10 mouse cellular contexts compared by ENCODE assay signal in genomic region chr15:25580731-25581130, GRCm38 (mm10). TPM values are rescaled to one million over a fixed set of nuclear protein-coding genes. Genes with fewer than 3 reads are reported as not detected.
DNase-seq lines count a peak whose midpoint lies in the region; ATAC-seq and TF ChIP-seq lines count a peak whose summit lies in the region.
"Had no signal": no experiment of that assay in that cellular context is flagged by ENCODE, and none has a peak within 500 bp of the region (broad histone marks: within the 10 kb centered on the region; RNA-seq: fewer than 3 reads in every experiment).

No protein-coding gene starts in this region.

- TF ChIP-seq CTCF in heart, adult 2 months (IDR thresholded peaks at IDR 0.05), result no peak
- no peak for TF ChIP-seq CTCF in lung, adult 2 months (IDR thresholded peaks at IDR 0.05; ENCODE audit: insufficient read depth, low read length)

- no peaks in the 10 kb centered on the region for H3K36me3 ChIP-seq in hindbrain, embryonic 10.5 days
- no peaks in the 10 kb centered on the region for H3K36me3 ChIP-seq in hindbrain, embryonic 16.5 days (ENCODE audit: control insufficient read depth, insufficient read depth, low read length)
- peaks cover 3% of the 10 kb centered on the region for H3K36me3 ChIP-seq in heart, adult 2 months (ENCODE audit: control insufficient read depth, insufficient read depth, low read length)

- no peak overlapping the region for H3K4me2 ChIP-seq in hindbrain, embryonic 16.5 days (ENCODE audit: low read length)

- peak; percentile 67 for DNase-seq in hindbrain, embryonic 10.5 days (ENCODE audit: low spot score)
- DNase-seq in adrenal gland, adult 2 months, result peak; percentile 86
- DNase-seq in heart, adult 2 months, result peak; percentile 55 to 71
- DNase-seq in lung, adult 2 months, result peak; percentile 13
- no peak for DNase-seq in left cerebral cortex, adult 9 months (ENCODE audit: low spot score in 2 of 2)
- DNase-seq in cerebellum, adult 9-11 months, result no peak

- TF ChIP-seq POLR2A in heart, adult 2 months (IDR thresholded peaks at IDR 0.05; ENCODE audit: insufficient read depth, low read depth, low read length), result peak; percentile 43
- TF ChIP-seq POLR2A in lung, adult 2 months (IDR thresholded peaks at IDR 0.05; ENCODE audit: borderline replicate concordance, extremely low read depth, low read depth, low read length), result no peak

- intact Hi-C loops in heart, adult 2 months (cut with DNase I), result loop anchor here (1.0 to 5.0 kb wide), 4 partner anchors 34 to 118 kb away; partner anchors contain the start of gene Myo10

- no peak overlapping the region for H3K4me3 ChIP-seq in hindbrain, embryonic 10.5 days
- no peak overlapping the region for H3K4me3 ChIP-seq in hindbrain, embryonic 16.5 days (ENCODE audit: low read length)
- H3K4me3 ChIP-seq in heart, adult 2 months, result no peak overlapping the region
- no peak overlapping the region for H3K4me3 ChIP-seq in lung, adult 2 months (replicated peaks; ENCODE audit: extremely low read depth, low read depth, low read length)

- peak; percentile 75; the same call in 1 of the 2 replicates for TF ChIP-seq EP300 in heart, adult 2 months (IDR thresholded peaks at IDR 0.05; ENCODE audit: insufficient read depth, low read depth, low read length)

- no peak overlapping the region for H3K9ac ChIP-seq in hindbrain, embryonic 16.5 days (ENCODE audit: low read depth, low read length)
- no peak overlapping the region for H3K9ac ChIP-seq in heart, adult 2 months (ENCODE audit: low read depth, low read length)

- H3K79me2 ChIP-seq in heart, adult 2 months (replicated peaks; ENCODE audit: control insufficient read depth, insufficient read depth, low read length), result no peaks in the 10 kb centered on the region

- H3K27me3 ChIP-seq in hindbrain, embryonic 10.5 days (ENCODE audit: insufficient read depth, poor library complexity, severe bottlenecking), result no peaks in the 10 kb centered on the region
- no peaks in the 10 kb centered on the region for H3K27me3 ChIP-seq in hindbrain, embryonic 16.5 days (replicated peaks; ENCODE audit: control insufficient read depth, insufficient read depth, low read length)
- no peaks in the 10 kb centered on the region for H3K27me3 ChIP-seq in heart, adult 2 months (ENCODE audit: control insufficient read depth, insufficient read depth, low read length)
- H3K27me3 ChIP-seq: CH12.LX had no signal

- peak overlapping the region; percentile 50; the same call in 1 of the 2 replicates for H3K27ac ChIP-seq in hindbrain, embryonic 10.5 days
- H3K27ac ChIP-seq in hindbrain, embryonic 16.5 days (ENCODE audit: low read depth, low read length), result no peak overlapping the region
- peak overlapping the region; percentile 80 for H3K27ac ChIP-seq in heart, adult 2 months

- H3K9me3 ChIP-seq in hindbrain, embryonic 10.5 days, result no peaks in the 10 kb centered on the region
- H3K9me3 ChIP-seq in hindbrain, embryonic 16.5 days (ENCODE audit: control insufficient read depth, low read length), result no peaks in the 10 kb centered on the region

- WGBS in hindbrain, embryonic 10.5 days, result 49% methylated on average over 6 of the region's 6 CpGs
- WGBS in hindbrain, embryonic 16.5 days, result 55% methylated on average over 6 of the region's 6 CpGs
- WGBS in heart, adult 2 months, result 28% methylated on average over 6 of the region's 6 CpGs
- 29% methylated on average over 6 of the region's 6 CpGs for WGBS in lung, adult 2 months

- peaks cover 23% of the 10 kb centered on the region for H3K4me1 ChIP-seq in hindbrain, embryonic 10.5 days (replicated peaks)
- H3K4me1 ChIP-seq in hindbrain, embryonic 16.5 days (ENCODE audit: control insufficient read depth, insufficient read depth, low read depth, low read length), result no peaks in the 10 kb centered on the region
- H3K4me1 ChIP-seq in heart, adult 2 months (ENCODE audit: control insufficient read depth, insufficient read depth, low read length), result peaks cover 11% of the 10 kb centered on the region
- H3K4me1 ChIP-seq in lung, adult 2 months (ENCODE audit: control insufficient read depth, insufficient read depth, low read length), result peaks cover 3% of the 10 kb centered on the region; the same call in 1 of the 2 replicates

- no peak for ATAC-seq in hindbrain, embryonic 16.5 days
- ATAC-seq in CD4-positive, CD25-positive, alpha-beta regulatory T cell, adult 4 months, result no peak
- ATAC-seq: forebrain, embryonic 14.5 days had no signal

RNA-seq across cellular contexts. Expression of gene Myo10, which starts 41.6 kb away (rescaled TPM):
- polyA plus RNA-seq in hindbrain, embryonic 10.5 days (2016; fragmentation: Nextera tagmentation; extraction: Ambion mirVana), result 41.8 and 45.4 TPM in 2 replicates
- polyA plus RNA-seq in hindbrain, embryonic 16.5 days (2015; fragmentation: Nextera tagmentation; extraction: Ambion mirVana), result 26.2 and 28.8 TPM in 2 replicates
- 100 to 1,000 TPM in 1 of 2 experiments, 10 to 100 TPM in 1; 63.9 to 103 TPM for total RNA-seq in adrenal gland, adult 2 months (2021)
- 35.8 and 42.1 TPM in 2 replicates for polyA plus RNA-seq in adrenal gland, adult 2 months (2012; rRNA removed)
- total RNA-seq in heart, adult 2 months (2021), result 10 to 100 TPM; 63.7 to 67.9 TPM
- 26.6 and 35.4 TPM in 2 replicates for polyA plus RNA-seq in heart, adult 2 months (2012; rRNA removed)
- 81.3 and 82.7 TPM in 2 replicates for polyA plus RNA-seq in lung, adult 2 months (2012; rRNA removed)
- polyA plus RNA-seq in CD4-positive, CD25-positive, alpha-beta regulatory T cell, adult 4 months (2017; shearing (Covaris generic)), result under 1 TPM; 0.30 to 0.75 TPM

Comparison
In these comparisons a context has a peak if more than half of its experiments do, and no peak if none do; other contexts are left out.
1. DNase-seq: peak in hindbrain, embryonic 10.5 days (single experiment), adrenal gland, adult 2 months (single experiment), heart, adult 2 months (2 of 2) and lung, adult 2 months (single experiment); none in left cerebral cortex, adult 9 months (0 of 2) and cerebellum, adult 9-11 months (single experiment).
2. RNA of gene Myo10, which starts 41.6 kb away (polyA plus RNA-seq): 81.3 to 82.7 TPM in lung, adult 2 months, 35.8 to 42.1 TPM in adrenal gland, adult 2 months, 41.8 to 45.4 TPM in hindbrain, embryonic 10.5 days, 26.6 to 35.4 TPM in heart, adult 2 months and 26.2 to 28.8 TPM in hindbrain, embryonic 16.5 days; 0.30 to 0.75 TPM in CD4-positive, CD25-positive, alpha-beta regulatory T cell, adult 4 months; every median in the first group is over 10 times any median in the second.